Mouse (Mus musculus) layer of hippocampus, postnatal 36 days (tissue): Measurements from ENCODE around the gene Tmem267. TPM values are rescaled to one million over a fixed set of nuclear protein-coding genes. Genes with fewer than 3 reads are reported as not detected.
"Not testable (repeated sequence)": the region's sequence is repeated elsewhere in the genome, so short reads cannot be mapped to it uniquely, and the experiment has no call there.

ENCODE experiments used
- DNase-seq, 2 experiments: peaks; one replicate each; pipeline ENCODE4 v3.0.0; 2022
- total RNA-seq, 2 experiments: library from RNA; stranded (reverse); gene quantifications; 2 replicates each; pipeline ENCODE4 v1.2.3; 2021

Gene Tmem267
- total RNA-seq, 2 experiments from 2014 or later = 27.6 to 32.1 TPM

DNA sequence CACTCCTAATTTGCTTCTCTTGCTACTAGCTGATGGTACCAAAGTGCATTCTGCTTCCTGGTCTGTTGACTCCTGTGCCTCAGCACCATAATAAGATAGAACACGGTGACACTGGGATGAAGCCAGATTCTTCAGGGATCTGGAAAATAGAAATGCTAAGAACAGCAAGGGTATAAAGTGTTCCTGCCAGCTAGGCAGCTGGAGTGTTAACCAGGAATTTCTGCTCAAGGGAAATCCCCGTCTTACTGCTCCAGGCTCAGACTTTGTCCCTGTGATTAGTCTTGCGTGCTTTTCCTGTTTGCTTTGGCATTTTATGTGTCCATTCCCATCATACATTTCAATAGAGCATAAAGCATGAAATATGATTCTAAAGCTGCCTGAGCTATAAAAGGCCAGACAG, 131.9 kb downstream of the Tmem267 start:
- no peak for DNase-seq

DNA sequence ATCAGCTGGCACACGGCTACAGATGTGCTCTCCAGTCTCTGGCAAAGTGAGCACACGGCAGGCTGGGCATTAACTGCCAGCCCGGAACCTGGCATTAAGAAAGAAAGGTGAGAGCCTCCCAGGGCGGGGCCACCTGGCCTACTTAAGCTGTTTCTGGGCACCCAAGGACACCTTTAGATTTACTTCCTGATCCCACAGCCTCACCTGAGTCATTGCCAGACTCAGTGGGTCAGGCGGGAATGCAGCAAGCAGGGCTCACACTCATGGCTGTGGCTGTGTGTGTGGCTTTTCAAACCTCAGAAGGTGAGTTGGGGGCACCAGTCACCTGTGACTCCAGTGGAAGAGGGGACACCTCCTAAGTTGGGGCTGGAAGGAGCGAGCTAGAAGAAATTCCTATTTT, 135.8 kb downstream of the Tmem267 start, which contains the start of gene Ccl28:
TSS of gene Ccl28 (plus strand) at position 186 of the 400 bp plus-strand sequence.
- no peak for DNase-seq

GRCm38 (mm10) chr13:119625952-119626351, 138.1 kb downstream of the Tmem267 start:
- not testable (repeated sequence) for DNase-seq

GRCm38 (mm10) chr13:119631482-119632155, 143.8 kb downstream of the Tmem267 start:
- DNase-seq = peak; percentile 75 to 80

DNA sequence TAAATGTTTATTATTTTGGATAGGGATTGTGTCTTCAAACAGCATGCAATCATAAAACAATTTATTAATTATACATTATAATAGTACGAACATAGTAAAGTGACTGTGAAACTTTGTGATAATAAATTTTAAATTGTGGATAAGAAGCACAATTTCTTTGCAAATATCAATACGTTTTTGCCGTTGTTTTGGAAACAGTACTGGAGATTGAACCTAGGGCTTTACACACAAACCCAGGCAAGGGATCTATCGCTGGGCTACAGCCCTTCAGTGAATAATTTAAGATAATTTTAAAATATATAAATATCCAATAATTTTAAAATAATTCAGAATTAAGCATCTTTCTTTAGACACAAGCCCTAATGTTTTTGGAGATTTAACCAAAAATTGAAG, 144.3 kb downstream of the Tmem267 start:
- DNase-seq = no peak

GRCm38 (mm10) chr13:119635496-119635895, 147.7 kb downstream of the Tmem267 start:
- DNase-seq = no peak

- no peak for DNase-seq
Measured at GRCm38 (mm10) chr13:119637837-119638236, 150.0 kb downstream of the Tmem267 start.

GRCm38 (mm10) chr13:119638449-119638848, 150.6 kb downstream of the Tmem267 start:
- no peak for DNase-seq

DNA sequence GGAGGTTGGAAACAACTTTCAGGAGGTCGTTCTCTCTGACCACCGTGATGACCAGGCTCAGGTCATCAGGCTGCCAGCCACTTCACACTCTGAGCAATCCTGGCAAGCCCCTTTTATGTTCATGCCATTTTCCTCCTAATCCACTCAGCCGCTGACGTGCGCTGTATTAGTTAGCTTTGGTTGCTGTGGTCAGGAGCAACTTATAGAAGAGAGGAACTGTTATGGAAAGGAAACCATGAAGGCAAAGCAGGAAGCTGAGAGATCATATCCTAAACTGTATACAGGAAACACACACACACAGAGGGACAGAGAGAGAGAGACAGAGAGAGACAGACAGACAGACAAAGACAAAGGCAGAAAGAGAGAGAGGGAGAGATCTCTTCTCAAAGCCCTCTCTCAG, 151.5 kb downstream of the Tmem267 start:
- DNase-seq = no peak

GRCm38 (mm10) chr13:119640504-119640903, 152.7 kb downstream of the Tmem267 start:
- DNase-seq = no peak

DNA sequence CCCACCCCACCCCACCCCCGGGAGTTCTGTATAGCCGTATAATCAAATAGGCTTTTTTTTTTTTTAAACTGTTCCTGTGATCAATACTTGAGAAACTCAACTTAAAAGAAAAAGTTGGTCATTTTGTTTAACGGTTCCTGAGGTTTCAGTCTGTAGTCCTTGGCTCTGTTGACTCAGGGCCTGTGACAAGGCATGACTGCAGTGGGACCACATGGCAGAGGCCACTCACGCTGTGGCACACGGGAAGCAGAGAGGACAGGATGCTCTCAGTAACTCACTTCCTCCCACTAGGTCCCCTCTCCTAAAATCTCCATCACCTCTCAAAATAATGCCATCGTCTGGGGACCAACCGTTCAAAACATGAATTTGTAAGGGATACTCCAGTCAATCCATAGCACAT, 153.3 kb downstream of the Tmem267 start:
- no peak for DNase-seq

DNA sequence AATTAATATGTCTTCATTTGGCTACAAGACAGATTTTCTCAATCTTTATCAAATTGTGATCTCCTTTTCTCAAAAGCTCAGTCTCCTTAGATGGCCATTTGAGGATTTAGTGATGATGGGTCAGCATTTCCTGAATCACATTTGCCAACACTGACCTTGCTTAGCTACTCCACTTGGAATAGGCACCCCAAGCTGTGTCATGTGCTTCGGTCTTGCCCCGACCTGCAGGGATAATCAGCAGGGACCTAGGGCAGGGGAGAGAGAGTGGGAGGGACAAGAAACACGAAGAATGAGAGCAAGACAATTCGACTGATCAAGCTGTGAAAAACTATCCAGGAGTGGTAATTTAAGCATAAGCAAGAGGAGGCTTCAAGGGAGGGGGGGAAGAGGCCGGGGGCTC, 156.9 kb downstream of the Tmem267 start:
- DNase-seq = no peak

DNA sequence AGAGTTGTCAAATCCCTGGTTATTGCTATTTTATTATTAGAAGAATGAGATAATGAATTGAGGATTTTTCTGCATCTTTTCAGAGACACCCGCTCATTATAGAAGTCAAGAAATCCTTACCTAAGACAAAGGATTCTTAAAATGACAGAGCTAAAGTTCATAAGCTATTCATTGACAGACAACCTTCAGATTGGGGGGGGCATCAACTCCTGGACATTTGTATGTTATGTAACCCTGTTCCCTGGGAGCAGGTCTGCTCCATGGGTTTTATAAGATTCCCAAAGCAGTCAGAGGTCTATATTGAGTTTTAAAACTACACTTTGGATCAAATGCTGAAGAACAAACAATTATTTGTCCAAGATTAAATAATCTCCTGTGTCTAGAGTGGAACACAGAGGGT, 158.7 kb downstream of the Tmem267 start:
- no peak for DNase-seq

- DNase-seq = peak; percentile 27 to 38
Measured at GRCm38 (mm10) chr13:119648891-119649698, 161.3 kb downstream of the Tmem267 start.

GRCm38 (mm10) chr13:119649699-119650046, 161.8 kb downstream of the Tmem267 start:
- no peak for DNase-seq

GRCm38 (mm10) chr13:119654734-119655133, 166.9 kb downstream of the Tmem267 start:
- no peak for DNase-seq

GRCm38 (mm10) chr13:119656246-119656645, 168.4 kb downstream of the Tmem267 start:
- DNase-seq = no peak

- no peak for DNase-seq
Measured at GRCm38 (mm10) chr13:119656846-119657416, 169.1 kb downstream of the Tmem267 start.

Other genes starting within 250 kb of the Tmem267 start
- gene Paip1, start 59.4 kb upstream of the Tmem267 start, total RNA-seq = 100 to 1,000 TPM; 106 TPM
- 10 to 100 TPM; 21.6 to 25.8 TPM for gene 4833420G17Rik, start 25.3 kb upstream of the Tmem267 start, total RNA-seq
- 1 to 10 TPM; 2.1 to 3.1 TPM for gene 3110070M22Rik, start 344 bp downstream of the Tmem267 start, total RNA-seq
- gene Ccl28, start 135.8 kb downstream of the Tmem267 start, total RNA-seq = 1 to 10 TPM; 1.0 to 1.7 TPM
- gene Hmgcs1, start 202.3 kb downstream of the Tmem267 start, total RNA-seq = 100 to 1,000 TPM; 217 to 241 TPM